Mouse (Mus musculus) adrenal gland, adult 8-10 months (tissue): ENCODE measurements around the gene Gm20388. TPM values are rescaled to one million over a fixed set of nuclear protein-coding genes. Genes with fewer than 3 reads are reported as not detected.

ENCODE experiments used
- DNase-seq: peaks from one replicate; pipeline ENCODE4 v3.0.0; 2022
- total RNA-seq, 4 experiments: library from RNA; stranded (reverse); gene quantifications; 2 replicates each; pipeline ENCODE4 v1.2.4; 2022

The Gm20388 gene
- total RNA-seq, 4 experiments from 2014 or later: 1.7 to 16.9 (median 5.8) TPM

DNA sequence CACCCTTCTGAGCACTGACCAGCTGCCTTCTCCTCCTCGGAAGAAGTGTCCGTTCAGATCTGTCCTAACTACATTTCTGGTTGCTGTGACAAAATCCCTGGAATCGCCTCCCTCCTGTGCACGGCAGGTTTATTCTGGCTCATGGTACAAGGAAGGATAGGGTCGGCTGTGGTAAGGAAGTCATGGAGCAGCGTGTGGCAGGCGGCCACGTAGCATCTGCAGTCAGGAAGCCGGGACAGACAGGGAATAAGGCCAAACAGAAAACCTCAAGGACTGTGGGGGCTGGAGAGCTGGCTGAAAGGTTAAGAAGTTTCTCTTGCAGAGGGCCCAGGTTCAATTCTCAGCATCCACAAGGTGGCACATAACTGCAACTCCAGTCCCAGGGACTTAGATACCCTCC is 2271.3 kb downstream of the Gm20388 start:
- no peak for DNase-seq

DNA sequence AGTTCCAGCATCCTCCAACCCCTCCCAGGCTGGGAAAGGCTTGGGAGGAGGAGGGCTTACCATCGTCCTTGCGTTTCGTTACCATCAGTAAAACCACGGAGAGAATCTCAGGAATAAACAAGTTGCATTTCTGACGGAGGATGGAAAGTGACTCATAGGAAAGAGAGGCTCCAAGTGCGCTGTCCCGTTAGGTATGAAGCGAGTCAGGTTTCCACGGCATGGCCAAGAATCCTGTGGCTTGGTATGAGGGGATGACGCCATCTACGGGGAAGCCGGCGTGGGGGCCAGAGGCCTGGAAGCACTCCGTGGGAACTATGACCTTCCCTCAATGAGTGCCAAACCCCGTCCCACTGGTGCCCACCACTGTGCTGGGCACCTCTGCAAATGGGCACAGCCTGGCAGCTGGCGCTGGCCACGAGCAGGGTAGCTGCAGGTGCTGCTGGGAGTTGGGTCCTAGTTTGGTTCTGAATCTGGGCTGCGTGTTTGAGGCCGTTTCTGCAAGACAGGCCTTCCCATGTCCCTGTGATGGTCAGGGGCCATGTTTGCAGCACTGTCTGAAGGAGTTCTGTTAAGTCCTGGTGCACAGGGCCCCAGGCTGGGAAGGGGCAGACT is 2275.8 kb downstream of the Gm20388 start:
- no peak for DNase-seq

DNA sequence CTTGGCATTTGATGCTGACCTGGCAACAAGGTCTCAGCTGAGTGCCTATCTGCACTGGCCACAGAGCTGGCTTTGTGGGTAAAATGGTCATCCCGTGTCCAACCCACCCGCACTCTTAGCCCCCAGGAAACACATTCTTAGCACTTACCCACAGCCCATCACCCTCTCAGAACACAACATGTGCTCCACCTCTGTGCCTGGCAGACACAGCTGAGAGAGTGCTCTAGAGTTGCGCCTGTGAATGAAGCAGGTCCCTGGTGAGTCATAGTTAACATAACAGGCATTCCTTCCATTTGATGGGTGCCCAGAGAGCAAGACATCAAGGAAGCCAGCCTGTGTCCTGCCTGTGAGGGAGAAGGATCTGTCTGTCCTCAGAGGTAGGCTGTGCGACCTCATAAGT is 2276.6 kb downstream of the Gm20388 start:
- DNase-seq: no peak

DNA sequence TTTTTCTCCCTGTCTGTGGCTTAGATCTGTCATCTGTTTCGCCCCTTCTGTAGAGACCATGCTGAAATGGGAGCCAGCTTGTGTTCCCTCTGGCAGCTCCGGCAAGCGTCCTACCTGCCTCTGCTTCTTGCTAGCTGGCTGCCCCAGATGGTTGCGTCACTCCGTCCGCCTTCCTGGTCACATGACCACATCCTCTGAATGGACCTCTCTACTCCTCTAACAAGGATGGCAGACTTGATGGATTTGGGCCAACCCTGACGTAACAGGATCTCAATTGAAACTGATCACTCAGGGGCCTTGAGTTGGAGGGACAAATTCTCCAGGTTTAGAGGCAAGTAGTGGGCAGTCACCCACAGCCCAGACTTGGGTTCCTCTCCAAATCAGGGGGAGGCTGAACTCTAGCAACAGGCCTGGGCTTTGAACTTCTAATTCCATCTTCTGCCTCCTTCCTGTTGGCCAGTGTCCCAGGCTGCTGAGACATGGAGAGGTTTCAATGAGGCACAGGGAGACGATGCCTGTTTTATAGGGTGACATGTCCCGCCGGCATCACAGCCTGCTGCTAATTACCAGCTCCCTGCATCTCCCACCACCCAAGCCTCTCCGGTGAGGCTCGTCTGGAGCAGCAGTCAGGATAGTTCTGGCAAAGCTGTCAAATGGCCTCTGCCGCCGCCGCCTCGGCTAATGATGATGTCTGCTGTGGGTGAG is 2279.9 kb downstream of the Gm20388 start:
- DNase-seq: no peak

DNA sequence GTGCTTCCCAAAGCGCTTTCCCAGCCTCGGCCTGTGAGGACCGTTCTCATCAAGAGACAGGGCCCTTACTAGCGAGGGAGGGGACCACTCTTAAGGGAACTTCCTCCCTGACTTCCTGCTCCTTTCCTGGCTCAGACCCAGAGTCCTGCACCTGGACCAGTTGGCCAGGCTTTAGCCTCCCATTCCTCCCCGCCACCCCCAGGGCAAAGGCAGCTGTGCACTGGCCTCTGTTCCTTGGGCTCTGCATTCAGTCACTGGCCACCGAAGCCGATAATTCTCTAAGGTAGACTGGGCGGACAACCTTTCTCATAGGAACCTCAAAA is 2280.4 kb downstream of the Gm20388 start:
- no peak for DNase-seq

DNA sequence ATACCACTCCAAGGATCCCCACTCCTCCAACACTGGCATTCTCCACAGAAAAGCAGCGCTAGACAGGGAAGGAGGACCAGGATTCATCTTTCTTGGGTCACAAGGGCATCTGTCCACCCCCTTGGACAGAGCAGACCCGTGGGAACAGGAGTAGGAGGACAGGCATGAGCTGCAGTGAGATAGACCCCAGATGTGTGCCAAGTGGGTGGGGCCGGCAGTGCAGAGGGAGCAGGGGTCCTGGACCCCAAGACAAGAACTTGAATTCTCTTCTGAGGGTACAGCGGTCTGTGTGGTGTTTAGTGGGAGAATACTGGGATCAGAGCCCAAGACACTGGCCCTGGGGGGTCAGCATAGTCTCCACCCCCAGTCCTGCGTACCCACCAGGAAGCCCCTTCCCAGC is 2282.1 kb downstream of the Gm20388 start:
- no peak for DNase-seq

DNA sequence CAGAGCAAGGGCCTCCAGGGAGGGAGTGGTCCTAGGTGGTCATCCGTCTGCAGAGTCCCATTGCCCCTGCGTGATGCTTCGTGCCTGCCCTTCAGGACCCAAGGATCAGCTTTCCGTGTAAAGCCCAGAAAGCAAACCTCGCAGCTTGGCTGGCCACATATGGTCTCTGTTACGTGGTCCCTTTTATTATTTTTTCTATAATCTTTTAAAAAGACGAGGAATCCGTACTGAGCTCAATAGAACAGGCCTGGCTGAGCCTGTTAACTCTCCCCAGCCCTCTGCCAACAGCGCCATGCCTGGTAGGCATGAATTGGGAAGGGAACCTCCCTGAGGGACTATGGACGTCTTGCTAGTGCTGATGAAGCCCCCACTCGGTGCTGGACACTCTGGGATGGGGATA is 2282.9 kb downstream of the Gm20388 start:
- no peak for DNase-seq

DNA sequence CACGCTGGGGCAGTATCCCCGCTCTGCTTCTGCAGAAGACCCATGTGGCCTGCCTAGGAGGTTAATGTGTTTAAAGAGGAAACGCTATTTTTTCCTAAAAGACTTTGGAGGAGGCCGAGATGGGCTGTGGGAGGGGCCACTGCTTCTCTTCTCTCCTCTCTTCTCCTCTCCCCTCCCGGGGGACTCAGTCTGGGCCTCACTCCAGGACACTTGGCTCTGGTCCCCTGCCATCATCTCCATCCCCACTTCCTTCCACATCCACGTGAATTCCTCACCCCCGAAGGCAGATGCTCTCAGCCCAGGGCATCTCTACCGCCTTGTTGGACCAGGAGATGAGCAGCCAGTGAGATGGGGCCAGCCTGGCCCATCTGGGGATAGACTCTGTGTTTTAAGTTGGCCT is 2283.8 kb downstream of the Gm20388 start:
- no peak for DNase-seq

DNA sequence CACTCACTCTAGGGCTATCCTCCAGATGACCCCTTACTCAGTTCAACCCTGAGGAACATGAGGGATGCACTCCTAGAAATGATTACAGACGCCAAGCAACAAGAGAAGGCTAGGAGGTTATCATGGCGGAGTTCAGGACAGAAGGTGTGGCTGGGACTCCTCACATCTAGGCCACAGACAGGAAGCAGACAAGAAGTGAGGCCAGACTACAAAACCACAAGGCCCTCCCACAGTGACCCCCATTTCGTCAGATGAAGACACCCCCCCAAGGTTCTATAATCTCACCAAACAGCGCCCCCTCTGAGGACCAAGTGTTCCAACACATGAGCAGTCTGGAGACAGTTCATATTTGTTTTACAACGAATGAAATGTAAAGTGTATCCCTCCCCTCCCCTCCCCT is 2286.7 kb downstream of the Gm20388 start:
- DNase-seq: no peak

DNA sequence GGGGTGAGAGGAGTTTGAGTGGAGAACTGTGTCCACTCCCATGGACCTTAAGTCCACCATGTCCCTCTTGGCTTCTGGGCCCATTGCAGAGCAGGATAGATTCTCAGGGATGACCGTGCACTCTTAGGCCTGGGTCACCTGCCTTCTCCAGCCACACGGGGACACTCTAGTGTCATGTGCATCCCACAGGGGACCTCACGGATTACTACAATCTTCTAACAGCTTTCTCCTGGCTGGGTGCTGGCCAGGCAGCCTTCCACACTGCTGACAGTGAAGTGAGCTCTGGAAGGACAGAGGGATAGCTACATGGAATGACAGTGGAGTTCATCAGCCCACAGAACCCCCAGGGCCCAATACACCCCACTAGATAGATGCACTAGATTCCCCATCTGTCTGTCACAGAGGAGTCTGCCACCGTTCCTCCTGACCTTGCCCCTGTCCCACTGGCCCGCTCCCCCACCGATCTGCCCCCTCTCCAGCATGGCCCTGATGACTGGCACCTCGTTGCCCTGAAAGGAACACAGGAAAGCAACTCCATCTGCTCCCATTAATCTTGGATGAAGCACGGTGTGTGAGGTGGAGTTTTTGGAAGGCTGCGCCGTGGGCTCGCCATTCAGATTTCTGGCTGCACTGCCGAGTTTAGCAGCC is 2287.9 kb downstream of the Gm20388 start:
- no peak for DNase-seq

DNA sequence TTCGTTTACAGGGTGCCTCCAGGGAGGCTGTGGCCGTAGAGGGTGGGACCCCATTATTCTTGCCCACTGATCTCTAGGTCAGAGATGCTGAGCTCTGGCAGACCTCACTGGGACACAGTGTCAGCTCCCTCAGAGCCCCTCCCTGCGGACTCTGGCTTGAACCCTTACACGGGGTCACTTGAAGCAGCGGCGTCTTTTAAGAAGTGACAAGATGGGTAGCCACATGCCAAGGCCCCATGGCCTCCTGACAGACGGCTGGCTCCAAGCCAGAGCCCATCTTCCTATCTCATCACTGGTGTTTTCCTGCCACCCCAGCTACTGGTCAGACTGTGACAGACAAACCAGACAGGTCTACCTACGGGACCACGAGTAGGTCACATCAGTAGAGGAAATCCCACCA is 2288.6 kb downstream of the Gm20388 start:
- DNase-seq: no peak

DNA sequence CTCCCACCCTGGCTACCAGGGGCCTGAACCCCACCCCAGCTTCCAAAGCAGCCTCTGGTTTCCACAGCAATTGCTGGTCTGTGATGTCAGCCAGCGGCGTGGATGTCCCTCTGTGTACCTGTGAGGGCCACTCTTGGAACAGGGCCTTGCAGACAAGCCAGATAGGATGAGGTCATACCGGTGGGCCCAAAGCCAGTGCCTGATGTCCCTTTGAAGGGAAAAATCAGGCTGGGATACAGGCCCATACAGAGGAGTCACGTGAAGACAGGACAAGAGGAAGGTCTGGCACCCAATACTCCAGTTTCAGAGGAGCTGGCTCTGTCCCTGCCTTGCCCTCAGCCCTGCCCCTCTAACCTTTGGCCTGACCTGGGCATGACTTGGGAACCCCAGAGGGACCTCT is 2289.2 kb downstream of the Gm20388 start:
- DNase-seq: no peak

DNA sequence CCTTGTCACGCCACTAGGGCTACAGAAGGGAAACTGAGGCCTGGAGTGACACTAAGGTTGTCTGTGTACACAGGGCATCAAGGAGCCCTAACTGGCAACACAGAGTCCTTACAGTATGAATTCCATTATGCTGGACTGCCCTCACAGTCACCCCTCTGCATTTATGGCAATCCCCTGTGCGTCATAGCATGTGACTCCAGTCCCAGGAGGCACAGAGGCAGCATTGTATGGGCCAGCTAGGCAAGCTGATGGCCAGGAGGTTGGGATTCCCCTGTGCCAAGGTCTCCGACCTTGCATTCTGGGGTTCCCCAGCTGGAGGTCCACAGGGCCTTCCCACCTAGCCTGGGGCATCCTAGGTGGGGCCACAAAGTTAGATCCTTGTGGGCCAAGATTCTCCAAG is 2300.9 kb downstream of the Gm20388 start:
- DNase-seq: no peak

DNA sequence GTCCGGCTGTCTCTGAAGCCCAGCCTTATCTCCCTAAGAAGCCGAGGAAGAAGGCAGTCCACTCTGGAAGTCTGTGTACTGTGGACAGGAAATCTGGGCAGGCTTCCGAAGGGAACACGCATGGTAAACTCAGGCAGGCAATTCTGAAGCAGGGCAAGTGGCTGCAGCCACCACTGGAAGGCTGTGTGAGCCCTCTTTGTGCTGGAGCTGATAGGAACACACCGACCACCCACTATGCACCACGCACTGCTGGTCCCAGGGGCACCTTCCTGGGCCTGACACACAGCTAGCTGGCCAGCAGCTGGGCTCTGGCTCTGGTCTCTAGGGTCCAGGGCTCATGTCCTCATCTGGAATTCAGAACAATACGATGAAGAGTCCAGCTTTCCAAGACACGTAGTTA is 2305.0 kb downstream of the Gm20388 start:
- no peak for DNase-seq

DNA sequence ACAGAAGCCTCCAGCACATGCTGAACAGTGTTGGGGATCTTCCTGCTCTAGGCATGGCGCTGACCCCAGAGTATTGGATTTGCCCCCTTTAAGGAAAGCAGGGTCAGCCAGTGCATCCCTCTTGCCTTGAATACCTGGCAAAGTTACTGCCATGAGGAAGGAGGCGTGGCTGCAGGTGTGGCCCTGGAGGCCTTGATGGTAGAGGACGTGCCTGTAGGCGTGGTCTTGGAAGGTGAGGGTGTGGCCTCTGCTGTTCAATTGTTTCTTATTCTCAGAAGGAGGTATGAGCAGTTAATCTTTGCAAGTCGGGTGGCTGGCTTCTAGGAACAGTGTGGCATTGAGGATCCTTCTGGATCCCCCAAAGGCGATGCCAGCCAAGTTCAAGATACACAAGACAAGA is 2305.8 kb downstream of the Gm20388 start:
- no peak for DNase-seq

DNA sequence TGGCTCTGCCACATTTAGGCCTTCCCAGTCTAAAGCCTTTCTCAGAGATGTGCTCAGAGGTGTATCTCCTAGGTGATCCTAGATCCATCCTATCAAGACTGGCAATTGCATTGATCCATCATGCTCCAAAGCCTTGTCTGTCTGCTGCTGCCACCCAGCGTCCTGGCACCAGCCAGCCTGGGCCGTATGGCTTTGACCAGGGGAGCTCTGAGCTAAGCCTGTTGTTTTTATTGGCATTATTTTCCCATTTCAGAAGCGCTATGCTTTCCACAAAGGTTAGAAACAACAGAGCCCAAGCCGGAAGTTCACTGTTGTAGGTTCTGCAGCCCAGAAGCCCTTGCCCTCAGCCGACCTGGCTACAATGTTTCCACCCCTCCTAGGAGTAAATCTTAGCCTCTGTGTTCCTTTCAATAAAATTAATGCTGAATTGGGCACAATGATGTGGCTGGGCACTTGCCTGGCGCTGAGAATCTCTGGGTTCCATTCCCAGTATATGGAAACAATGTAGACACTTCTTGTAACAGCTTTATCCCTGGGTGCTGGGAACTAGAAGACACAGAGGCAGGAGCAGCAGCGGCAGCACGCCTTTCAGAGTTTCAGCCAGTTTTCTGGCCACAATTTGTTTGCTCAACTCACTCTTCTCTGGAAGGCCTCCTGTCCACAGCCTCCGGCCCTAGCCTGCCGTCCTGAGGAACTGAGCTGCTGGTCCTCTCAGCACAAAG is 2307.0 kb downstream of the Gm20388 start:
- no peak for DNase-seq

DNA sequence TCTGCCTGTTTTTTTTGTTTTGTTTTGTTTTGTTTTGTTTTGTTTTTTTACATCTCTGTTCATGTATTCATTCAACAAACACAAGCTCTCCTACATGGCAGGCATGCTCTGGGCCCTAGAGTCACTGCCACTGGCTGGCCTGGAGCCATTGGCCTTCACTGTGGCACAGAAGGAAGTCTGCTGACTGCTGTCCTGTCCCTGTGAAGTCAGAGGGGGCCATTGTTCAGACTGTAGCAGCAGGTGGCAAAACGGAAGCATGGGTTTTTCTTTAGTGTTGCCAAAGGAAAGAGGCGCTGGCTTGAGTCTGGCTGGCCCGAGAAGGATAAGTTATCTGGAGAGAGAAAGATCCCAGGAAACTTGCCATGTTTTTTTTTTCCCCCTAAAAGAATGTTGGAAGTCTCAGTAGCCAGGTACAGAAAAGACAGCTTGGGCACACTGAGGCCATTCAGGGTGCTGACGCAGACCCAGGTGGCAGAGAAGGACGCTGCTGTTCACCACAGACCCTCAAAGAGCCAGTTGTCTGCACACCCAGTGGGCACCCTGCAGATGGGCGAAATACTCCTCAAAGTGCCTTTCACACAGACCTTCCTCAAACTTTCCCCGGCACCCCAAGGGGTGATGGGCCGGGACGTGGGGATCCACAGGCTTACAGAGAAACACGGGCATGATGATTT is 2313.5 kb downstream of the Gm20388 start:
- no peak for DNase-seq

DNA sequence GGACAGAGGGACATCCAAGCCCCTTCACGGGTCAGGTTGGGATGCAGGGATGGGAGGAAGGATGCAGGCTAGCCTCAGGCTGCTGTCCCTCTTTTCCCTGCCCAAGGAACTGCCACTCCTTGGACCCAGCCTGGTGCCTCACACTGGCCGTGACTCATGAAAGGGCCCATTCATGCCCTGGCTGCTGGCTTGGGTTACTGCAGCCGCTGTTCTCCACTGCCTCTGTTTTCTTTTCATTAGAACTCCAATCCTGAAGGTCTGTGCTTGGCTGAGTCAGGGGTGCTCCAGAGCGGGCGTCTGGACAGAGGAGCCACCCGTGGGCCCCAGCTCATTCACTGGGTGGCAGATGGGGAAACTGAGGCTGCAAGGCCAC is 2314.0 kb downstream of the Gm20388 start:
- no peak for DNase-seq

DNA sequence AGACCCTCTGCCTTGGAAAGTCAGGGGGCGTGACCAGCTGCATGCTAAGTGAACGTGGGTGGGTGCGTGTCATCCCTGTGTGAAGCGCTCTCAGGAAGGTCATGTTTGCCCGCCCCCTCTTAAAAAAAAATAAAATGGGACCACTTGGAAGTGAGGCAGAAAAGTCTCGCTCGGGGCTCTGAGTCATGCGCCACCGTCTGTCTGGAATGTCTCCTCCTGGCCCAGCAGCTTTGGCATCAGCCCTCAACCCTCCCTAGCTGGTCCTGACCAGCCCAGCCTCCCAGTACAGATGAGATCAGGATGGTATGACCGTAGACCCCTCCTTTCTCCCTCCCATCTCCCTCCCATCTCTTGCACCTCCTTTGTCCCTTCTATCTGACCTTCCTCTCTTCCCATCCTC is 2314.8 kb downstream of the Gm20388 start:
- no peak for DNase-seq

DNA sequence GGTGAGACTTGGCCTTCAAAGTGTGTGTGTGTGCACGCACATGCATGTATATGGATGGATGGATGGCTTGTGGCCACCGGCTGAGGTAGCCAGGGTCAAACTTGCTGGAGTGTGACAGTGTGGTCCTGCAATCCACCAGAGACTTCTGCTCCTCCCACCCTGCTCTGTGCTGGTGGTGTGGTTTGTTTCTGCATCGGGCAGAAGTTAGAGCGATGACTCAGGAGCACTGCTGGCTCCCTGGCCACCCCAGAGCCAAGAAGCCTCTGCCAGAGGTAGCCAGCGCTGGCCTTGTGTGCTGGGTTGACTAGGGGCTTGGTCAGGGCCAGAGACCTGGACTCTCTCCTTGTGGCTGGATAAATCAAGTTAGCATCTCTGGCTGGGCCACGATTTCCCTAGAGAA is 2316.7 kb downstream of the Gm20388 start:
- peak; percentile 55 for DNase-seq

DNA sequence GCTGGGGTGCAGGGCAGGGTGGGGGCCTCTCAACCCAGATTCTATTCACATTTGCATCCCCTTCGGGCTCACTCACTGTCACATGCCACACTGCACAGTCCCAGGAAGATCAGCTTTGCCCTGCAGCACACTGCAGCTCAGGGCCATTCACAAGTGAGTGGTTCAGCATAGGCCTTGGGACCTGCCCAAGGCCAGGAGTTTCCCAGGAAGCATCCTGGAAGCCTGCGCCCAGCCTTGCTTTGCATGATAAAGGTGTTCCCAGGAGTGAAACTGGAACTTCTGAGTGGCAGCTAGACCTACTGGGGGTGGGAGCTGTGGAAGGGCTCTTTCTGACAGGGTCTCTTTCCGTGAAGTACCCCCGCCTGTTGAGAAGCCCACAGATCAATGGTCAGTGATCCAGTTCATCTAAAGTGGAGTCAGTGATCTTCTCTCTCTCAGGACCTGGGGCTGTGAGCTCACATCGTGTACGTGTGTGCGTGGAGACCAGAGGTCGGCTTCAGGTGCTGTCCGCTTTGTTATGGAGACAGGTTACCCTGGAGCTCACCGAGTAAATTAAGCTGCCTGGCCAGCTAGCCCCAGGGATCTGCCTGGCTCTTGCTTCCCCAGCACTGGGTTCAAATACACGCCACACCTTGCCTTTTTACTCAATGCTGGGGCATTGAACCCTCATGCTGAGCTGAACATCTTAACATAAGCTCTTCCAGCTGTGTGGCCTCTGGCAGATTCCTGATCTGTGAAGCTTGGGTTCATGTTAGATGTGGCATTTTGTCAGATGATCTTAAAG is 2318.3 kb downstream of the Gm20388 start:
- DNase-seq: peak; percentile 40
